Mouse (Mus musculus) midbrain, embryonic 12.5 days (tissue): ENCODE data around the gene Ihh. TPM values are rescaled to one million over a fixed set of nuclear protein-coding genes. Genes with fewer than 3 reads are reported as not detected.

ENCODE experiments used
- ATAC-seq: fragments of 200-750 bp; cut with Nextera tagmentation; 2 replicates; pipeline ENCODE4 v1.8.0; 2017; ENCODE audit warnings: low read depth, moderate TSS enrichment, moderate library complexity; ENCODE audit not compliant: low FRiP score
- H3K27ac ChIP-seq: fragments of 300-500 bp; sonication (generic); replicated peaks from 2 replicates; pipeline ENCODE4 v1.5.1; 2016; ENCODE audit warnings: mild to moderate bottlenecking
- H3K27me3 ChIP-seq: fragments of 300-500 bp; sonication (generic); 2 replicates; pipeline ENCODE4 v1.6.1; 2016; ENCODE audit warnings: mild to moderate bottlenecking
- H3K36me3 ChIP-seq: fragments of 300-500 bp; sonication (generic); 2 replicates; pipeline ENCODE4 v1.6.1; 2016
- H3K4me1 ChIP-seq: fragments of 300-500 bp; sonication (generic); 2 replicates; pipeline ENCODE4 v1.6.1; 2016
- H3K4me2 ChIP-seq: fragments of 300-500 bp; sonication (generic); replicated peaks from 2 replicates; pipeline ENCODE4 v1.6.1; 2016; ENCODE audit warnings: mild to moderate bottlenecking, moderate library complexity
- H3K4me3 ChIP-seq: fragments of 300-500 bp; sonication (generic); 2 replicates; pipeline ENCODE4 v1.5.1; 2016; ENCODE audit warnings: mild to moderate bottlenecking
- H3K9ac ChIP-seq: fragments of 300-500 bp; sonication (generic); replicated peaks from 2 replicates; pipeline ENCODE4 v1.6.1; 2016; ENCODE audit warnings: mild to moderate bottlenecking, moderate library complexity
- H3K9me3 ChIP-seq: fragments of 300-500 bp; sonication (generic); 2 replicates; pipeline ENCODE4 v1.6.1; 2016; ENCODE audit warnings: mild to moderate bottlenecking
- WGBS: fragments of 180-500 bp; shearing (Covaris S2); methylation state at CpG from one replicate; pipeline ENCODE4 v1.1.7; 2016; 5-methylcytosine and 5-hydroxymethylcytosine counted together
- polyA plus RNA-seq: library from polyadenylated mRNA; unstranded; fragments of >200 nt; fragmentation: Nextera tagmentation; extraction: Ambion mirVana; gene quantifications from 2 replicates; pipeline ENCODE4 v1.2.1, GENCODE M21; 2016

Ihh gene
- polyA plus RNA-seq, 1 experiment from 2014 or later, result 0.23 TPM

- Histone ChIP-seq H3K9ac (no peak overlapping the region), H3K36me3 (no peaks in the 10 kb centered on the region), H3K4me1 (peaks cover 9% of the 10 kb centered on the region), H3K27me3 (peaks cover 9% of the 10 kb centered on the region; the same call in 1 of the 2 replicates), H3K4me3 (no peak overlapping the region), H3K4me2 (no peak overlapping the region), H3K9me3 (no peaks in the 10 kb centered on the region), H3K27ac (no peak overlapping the region)
- no peak for ATAC-seq
- 86% methylated on average over 5 of the region's 5 CpGs for WGBS
Measured at GRCm38 (mm10) chr1:74962853-74963227, 11.4 kb upstream of the Ihh start.

GRCm38 (mm10) chr1:74962126-74962852, 10.8 kb upstream of the Ihh start:
- Histone ChIP-seq H3K9me3 (no peaks in the 10 kb centered on the region), H3K4me2 (no peak overlapping the region), H3K36me3 (no peaks in the 10 kb centered on the region), H3K9ac (no peak overlapping the region), H3K27me3 (peaks cover 10% of the 10 kb centered on the region), H3K27ac (no peak overlapping the region), H3K4me1 (peaks cover 9% of the 10 kb centered on the region), H3K4me3 (no peak overlapping the region)
- 83% methylated on average over 5 of the region's 5 CpGs for WGBS
- ATAC-seq, result no peak

- Histone ChIP-seq H3K4me3 (no peak overlapping the region), H3K27me3 (peaks cover 16% of the 10 kb centered on the region), H3K36me3 (no peaks in the 10 kb centered on the region), H3K27ac (no peak overlapping the region), H3K9me3 (no peaks in the 10 kb centered on the region), H3K9ac (no peak overlapping the region), H3K4me2 (no peak overlapping the region), H3K4me1 (peaks cover 9% of the 10 kb centered on the region)
- WGBS, result 90% methylated on average over 7 of the region's 7 CpGs
- no peak for ATAC-seq
Measured at GRCm38 (mm10) chr1:74961722-74962121, 10.2 kb upstream of the Ihh start.

- no peak overlapping the region for H3K4me2 ChIP-seq
- H3K27ac ChIP-seq, result no peak overlapping the region
- H3K4me3 ChIP-seq, result no peak overlapping the region
- peaks cover 5% of the 10 kb centered on the region for H3K4me1 ChIP-seq
- H3K9me3 ChIP-seq, result no peaks in the 10 kb centered on the region
- H3K27me3 ChIP-seq, result peaks cover 27% of the 10 kb centered on the region
- H3K9ac ChIP-seq, result no peak overlapping the region
- ATAC-seq, result no peak
- WGBS, result 91% methylated on average over 7 of the region's 7 CpGs
- no peaks in the 10 kb centered on the region for H3K36me3 ChIP-seq
Measured at GRCm38 (mm10) chr1:74960059-74960458, 8.6 kb upstream of the Ihh start.

- H3K9ac ChIP-seq, result no peak overlapping the region
- ATAC-seq, result no peak
Measured at GRCm38 (mm10) chr1:74950576-74951490, 639 bp downstream of the Ihh start.

GRCm38 (mm10) chr1:74950066-74950465, 1.4 kb downstream of the Ihh start:
- H3K9me3 ChIP-seq, result no peaks in the 10 kb centered on the region
- H3K4me2 ChIP-seq, result no peak overlapping the region
- peaks cover 34% of the 10 kb centered on the region for H3K4me1 ChIP-seq
- peaks cover 98% of the 10 kb centered on the region for H3K27me3 ChIP-seq
- peak overlapping the region; percentile 35; the same call in 1 of the 2 replicates for H3K4me3 ChIP-seq
- no peaks in the 10 kb centered on the region for H3K36me3 ChIP-seq
- 4% methylated on average over 16 of the region's 16 CpGs for WGBS
- no peak for ATAC-seq
- H3K9ac ChIP-seq, result no peak overlapping the region
- H3K27ac ChIP-seq, result no peak overlapping the region

More at GRCm38 (mm10) chr1:74950576-74951490, 639 bp downstream of the Ihh start:
- H3K4me3 ChIP-seq, result peak overlapping the region; percentile 35
- H3K4me2 ChIP-seq, result peak overlapping the region; percentile 51
- 1% methylated on average over 84 of the region's 84 CpGs for WGBS
- no peak overlapping the region for H3K27ac ChIP-seq
- peaks cover 97% of the 10 kb centered on the region for H3K27me3 ChIP-seq
- peaks cover 34% of the 10 kb centered on the region for H3K4me1 ChIP-seq
- H3K9me3 ChIP-seq, result no peaks in the 10 kb centered on the region
- H3K36me3 ChIP-seq, result no peaks in the 10 kb centered on the region

- Histone ChIP-seq H3K4me3 (0 out of 2 replicates have a peak overlapping the region, but pooled peaks have one; percentile 4), H3K9ac (no peak overlapping the region), H3K4me2 (no peak overlapping the region), H3K4me1 (peaks cover 34% of the 10 kb centered on the region), H3K9me3 (no peaks in the 10 kb centered on the region), H3K36me3 (no peaks in the 10 kb centered on the region), H3K27me3 (peaks cover 97% of the 10 kb centered on the region), H3K27ac (no peak overlapping the region)
- WGBS, result 4% methylated on average over 24 of the region's 24 CpGs
- ATAC-seq, result no peak
Measured at GRCm38 (mm10) chr1:74949666-74950050, 1.8 kb downstream of the Ihh start.

- no peak overlapping the region for H3K4me3 ChIP-seq
- ATAC-seq, result peak; percentile 48; the same call in 1 of the 2 replicates
- WGBS, result 2% methylated on average over 20 of the region's 20 CpGs
Measured at GRCm38 (mm10) chr1:74948784-74949665, 2.4 kb downstream of the Ihh start.

GRCm38 (mm10) chr1:74947986-74948670, 3.3 kb downstream of the Ihh start:
- peaks cover 34% of the 10 kb centered on the region for H3K4me1 ChIP-seq
- no peak overlapping the region for H3K27ac ChIP-seq
- no peaks in the 10 kb centered on the region for H3K36me3 ChIP-seq
- WGBS, result 2% methylated on average over 37 of the region's 41 CpGs
- H3K4me2 ChIP-seq, result peak overlapping the region; percentile 57
- no peak for ATAC-seq
- H3K4me3 ChIP-seq, result peak overlapping the region; percentile 35
- H3K27me3 ChIP-seq, result peaks cover 97% of the 10 kb centered on the region
- no peaks in the 10 kb centered on the region for H3K9me3 ChIP-seq
- peak overlapping the region; percentile 50; the same call in 1 of the 2 replicates for H3K9ac ChIP-seq

More at GRCm38 (mm10) chr1:74948784-74949665, 2.4 kb downstream of the Ihh start:
- H3K27ac ChIP-seq, result no peak overlapping the region
- peaks cover 98% of the 10 kb centered on the region for H3K27me3 ChIP-seq
- H3K4me2 ChIP-seq, result peak overlapping the region; percentile 57
- no peaks in the 10 kb centered on the region for H3K36me3 ChIP-seq
- H3K4me1 ChIP-seq, result peaks cover 34% of the 10 kb centered on the region
- no peak overlapping the region for H3K9ac ChIP-seq
- H3K9me3 ChIP-seq, result no peaks in the 10 kb centered on the region

- ATAC-seq, result no peak
- Histone ChIP-seq H3K9me3 (no peaks in the 10 kb centered on the region), H3K9ac (no peak overlapping the region), H3K36me3 (no peaks in the 10 kb centered on the region), H3K27ac (no peak overlapping the region), H3K4me1 (no peaks in the 10 kb centered on the region), H3K4me3 (no peak overlapping the region), H3K4me2 (no peak overlapping the region), H3K27me3 (peaks cover 66% of the 10 kb centered on the region)
- 61% methylated on average over 12 of the region's 12 CpGs for WGBS
Measured at GRCm38 (mm10) chr1:74941651-74942360, 9.7 kb downstream of the Ihh start.
